Mouse (Mus musculus): Measurements from ENCODE around the gene Sdc1. TPM values are rescaled to one million over a fixed set of nuclear protein-coding genes. Genes with fewer than 3 reads are reported as not detected.

The Sdc1 gene
- polyA plus RNA-seq, 1 experiment from 2014 or later = 170 TPM

DNA sequence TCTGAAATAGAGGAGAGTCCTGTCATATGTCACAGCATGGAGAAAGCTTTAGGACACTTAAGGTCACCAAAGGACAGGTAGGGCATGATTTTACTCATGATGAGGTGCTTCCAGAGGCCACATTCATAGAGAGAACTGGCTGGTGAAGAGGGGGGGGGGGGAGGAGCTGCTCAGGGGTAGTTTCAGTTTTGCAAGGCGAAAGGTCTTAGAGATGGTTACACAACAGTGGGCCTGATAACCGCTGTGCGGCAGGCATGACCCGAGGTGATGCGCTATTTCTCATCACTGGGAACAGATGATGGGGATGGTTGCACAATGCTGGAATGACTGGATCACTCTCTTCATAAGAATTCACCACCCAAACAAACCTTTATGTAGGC is 58.5 kb downstream of the Sdc1 start:
- no peaks in the 10 kb centered on the region for H3K36me3 ChIP-seq (ENCODE audit: control insufficient read depth, insufficient read depth, low read length)
- H3K4me2 ChIP-seq (ENCODE audit: low read depth, low read length) = no peak overlapping the region
- no peaks in the 10 kb centered on the region for H3K4me1 ChIP-seq (replicated peaks; ENCODE audit: control insufficient read depth, insufficient read depth, low read length)
- H3K27ac ChIP-seq (ENCODE audit: low read length) = no peak overlapping the region
- H3K27me3 ChIP-seq (ENCODE audit: control insufficient read depth, insufficient read depth, low read depth, low read length) = no peaks in the 10 kb centered on the region
- 76% methylated on average over 5 of the region's 5 CpGs for WGBS
- no peak overlapping the region for H3K9ac ChIP-seq (ENCODE audit: low read length)
- H3K9me3 ChIP-seq (ENCODE audit: control insufficient read depth, low read length) = no peaks in the 10 kb centered on the region
- ATAC-seq (ENCODE audit: low read depth) = no peak
- H3K4me3 ChIP-seq (ENCODE audit: low read length) = no peak overlapping the region

DNA sequence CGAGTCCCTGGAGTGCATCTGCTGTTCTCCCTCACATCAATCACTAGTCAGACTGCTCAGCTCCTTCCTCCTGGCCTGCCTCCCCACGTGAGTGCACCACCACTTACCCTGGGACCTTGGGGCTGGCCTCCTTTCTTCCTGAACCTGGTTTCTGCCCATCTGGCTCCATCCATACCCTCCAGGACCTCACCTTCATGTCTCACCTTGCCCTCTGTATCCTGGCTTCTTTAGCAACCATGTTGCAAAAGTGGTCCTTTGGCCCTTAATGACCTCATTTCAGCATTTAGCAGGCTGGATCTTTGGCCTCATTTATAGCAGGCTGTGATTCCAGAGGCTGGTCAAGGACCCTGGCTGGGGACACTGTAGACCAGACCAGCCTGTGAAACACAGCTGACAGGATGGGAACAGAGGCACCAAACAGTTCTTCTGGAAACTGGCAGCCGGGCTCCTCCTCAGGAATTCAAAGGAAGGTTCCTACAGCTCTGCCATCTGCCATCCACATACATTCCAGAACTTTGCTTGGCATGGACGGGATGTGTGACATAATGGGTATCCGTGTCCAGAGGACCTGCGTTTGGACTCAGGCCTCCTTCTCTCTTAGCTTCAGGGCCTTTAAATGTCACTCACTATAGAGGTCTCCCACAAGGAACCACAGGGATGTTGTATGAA is 60.0 kb downstream of the Sdc1 start:
- ATAC-seq (ENCODE audit: low read depth) = no peak
- 70% methylated on average over 6 of the region's 6 CpGs for whole genome bisulfite sequencing
- Histone ChIP-seq H3K27ac (ENCODE audit: low read length) (no peak overlapping the region), H3K9me3 (ENCODE audit: control insufficient read depth, low read length) (no peaks in the 10 kb centered on the region), H3K4me2 (ENCODE audit: low read depth, low read length) (no peak overlapping the region), H3K36me3 (ENCODE audit: control insufficient read depth, insufficient read depth, low read length) (no peaks in the 10 kb centered on the region), H3K27me3 (ENCODE audit: control insufficient read depth, insufficient read depth, low read depth, low read length) (no peaks in the 10 kb centered on the region), H3K9ac (ENCODE audit: low read length) (no peak overlapping the region), H3K4me1 (replicated peaks; ENCODE audit: control insufficient read depth, insufficient read depth, low read length) (no peaks in the 10 kb centered on the region), H3K4me3 (ENCODE audit: low read length) (no peak overlapping the region)

DNA sequence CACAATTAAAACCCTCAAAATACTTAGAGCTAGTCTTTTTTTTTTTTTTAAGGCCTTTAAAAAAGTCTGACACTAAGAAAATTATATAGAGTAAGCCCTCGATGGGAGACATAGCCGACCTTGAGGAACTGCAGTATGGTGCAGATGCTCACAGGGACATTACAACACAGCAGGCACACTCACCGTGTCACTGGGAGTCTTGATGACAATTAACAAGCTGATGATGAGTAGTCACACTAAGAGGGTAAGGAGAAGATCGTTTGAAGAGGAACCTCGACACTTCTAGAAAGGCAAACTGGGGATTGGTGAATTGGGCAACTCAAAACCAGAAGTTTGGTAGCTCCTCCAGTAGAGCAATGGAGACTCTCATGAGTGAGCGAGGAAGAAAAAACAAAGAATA is 60.6 kb downstream of the Sdc1 start:
- no peaks in the 10 kb centered on the region for H3K4me1 ChIP-seq (replicated peaks; ENCODE audit: control insufficient read depth, insufficient read depth, low read length)
- H3K27me3 ChIP-seq (ENCODE audit: control insufficient read depth, insufficient read depth, low read depth, low read length) = no peaks in the 10 kb centered on the region
- no peak for ATAC-seq (ENCODE audit: low read depth)
- no peak overlapping the region for H3K27ac ChIP-seq (ENCODE audit: low read length)
- no peak overlapping the region for H3K9ac ChIP-seq (ENCODE audit: low read length)
- WGBS = 74% methylated on average over 6 of the region's 6 CpGs
- no peaks in the 10 kb centered on the region for H3K36me3 ChIP-seq (ENCODE audit: control insufficient read depth, insufficient read depth, low read length)
- H3K9me3 ChIP-seq (ENCODE audit: control insufficient read depth, low read length) = no peaks in the 10 kb centered on the region
- no peak overlapping the region for H3K4me2 ChIP-seq (ENCODE audit: low read depth, low read length)
- no peak overlapping the region for H3K4me3 ChIP-seq (ENCODE audit: low read length)

DNA sequence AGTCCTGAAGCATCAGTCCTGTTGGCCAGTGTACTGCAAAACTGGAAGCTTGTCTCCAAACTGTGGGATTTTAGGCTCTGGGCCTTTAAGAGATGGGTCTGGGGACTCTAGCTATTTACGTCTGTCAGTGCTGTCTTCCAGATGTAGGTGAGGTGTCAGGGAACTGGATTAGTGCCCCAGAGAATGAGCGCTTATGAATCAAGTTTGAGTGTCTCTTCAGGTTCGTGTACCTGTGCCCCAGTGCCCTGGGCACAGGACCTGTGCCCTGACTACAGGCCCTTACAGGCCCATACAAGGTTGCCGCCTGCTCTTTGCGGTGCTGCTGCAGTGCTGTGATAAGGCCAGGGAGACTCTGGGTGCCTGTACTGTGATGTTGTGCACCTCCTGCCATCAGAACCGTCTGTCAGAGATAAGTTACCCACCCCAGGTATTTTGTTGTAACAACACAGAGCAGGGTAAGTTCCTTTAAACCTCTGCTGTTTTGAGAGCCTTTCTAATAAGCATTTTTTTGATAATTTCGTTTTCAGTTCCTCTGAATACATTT is 69.7 kb downstream of the Sdc1 start:
- Histone ChIP-seq H3K9ac (ENCODE audit: low read length) (no peak overlapping the region), H3K4me2 (ENCODE audit: low read depth, low read length) (no peak overlapping the region), H3K27ac (ENCODE audit: low read length) (no peak overlapping the region), H3K4me1 (replicated peaks; ENCODE audit: control insufficient read depth, insufficient read depth, low read length) (no peaks in the 10 kb centered on the region), H3K36me3 (ENCODE audit: control insufficient read depth, insufficient read depth, low read length) (no peaks in the 10 kb centered on the region), H3K9me3 (ENCODE audit: control insufficient read depth, low read length) (no peaks in the 10 kb centered on the region), H3K4me3 (ENCODE audit: low read length) (no peak overlapping the region), H3K27me3 (ENCODE audit: control insufficient read depth, insufficient read depth, low read depth, low read length) (no peaks in the 10 kb centered on the region)
- no peak for ATAC-seq (ENCODE audit: low read depth)
- WGBS = 56% methylated on average over 7 of the region's 7 CpGs

DNA sequence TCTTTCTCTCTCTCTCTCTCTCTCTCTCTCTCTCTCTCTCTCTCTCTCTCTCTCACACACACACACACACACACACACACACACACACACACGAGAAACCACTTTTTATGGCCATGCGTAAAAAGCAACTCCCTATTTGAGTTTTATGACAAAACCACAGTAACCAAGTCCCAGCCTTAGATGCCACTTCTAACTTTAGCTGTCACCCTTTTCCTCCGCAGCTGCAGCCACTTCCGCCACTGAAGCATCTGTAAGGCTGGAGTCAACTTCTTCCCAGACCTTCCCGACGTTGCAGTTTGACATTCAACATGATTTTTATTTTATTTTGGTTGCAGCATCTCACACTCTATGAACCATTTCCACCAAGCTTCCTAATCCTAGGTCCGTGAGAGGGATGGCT is 71.6 kb downstream of the Sdc1 start:
- H3K27ac ChIP-seq (ENCODE audit: low read length) = no peak overlapping the region
- H3K27me3 ChIP-seq (ENCODE audit: control insufficient read depth, insufficient read depth, low read depth, low read length) = no peaks in the 10 kb centered on the region
- no peak overlapping the region for H3K9ac ChIP-seq (ENCODE audit: low read length)
- no peak overlapping the region for H3K4me2 ChIP-seq (ENCODE audit: low read depth, low read length)
- H3K4me3 ChIP-seq (ENCODE audit: low read length) = no peak overlapping the region
- 68% methylated on average over 7 of the region's 7 CpGs for WGBS
- H3K9me3 ChIP-seq (ENCODE audit: control insufficient read depth, low read length) = no peaks in the 10 kb centered on the region
- no peak for ATAC-seq (ENCODE audit: low read depth)
- peaks cover 11% of the 10 kb centered on the region; the same call in 1 of the 2 replicates for H3K4me1 ChIP-seq (replicated peaks; ENCODE audit: control insufficient read depth, insufficient read depth, low read length)
- H3K36me3 ChIP-seq (ENCODE audit: control insufficient read depth, insufficient read depth, low read length) = no peaks in the 10 kb centered on the region

Other genes with a start within 250 kb of the Sdc1 start
- not detected in 2 replicates for gene Slc7a15, start 172.3 kb upstream of the Sdc1 start, polyA plus RNA-seq (2015; fragmentation: Nextera tagmentation; extraction: Ambion mirVana)
- gene Pum2, start 97.2 kb upstream of the Sdc1 start, polyA plus RNA-seq (2015; fragmentation: Nextera tagmentation; extraction: Ambion mirVana) = 42.0 and 42.1 TPM in 2 replicates
- gene Laptm4a, start 150.3 kb downstream of the Sdc1 start, polyA plus RNA-seq (2015; fragmentation: Nextera tagmentation; extraction: Ambion mirVana) = 334 and 336 TPM in 2 replicates
- 3.3 and 3.7 TPM in 2 replicates for gene Matn3, start 176.6 kb downstream of the Sdc1 start, polyA plus RNA-seq (2015; fragmentation: Nextera tagmentation; extraction: Ambion mirVana)
- gene Wdr35, start 202.6 kb downstream of the Sdc1 start, polyA plus RNA-seq (2015; fragmentation: Nextera tagmentation; extraction: Ambion mirVana) = 21.5 and 22.1 TPM in 2 replicates

All from lung, embryonic 16.5 days (tissue).